Mouse (Mus musculus) lung, postnatal 36 days (tissue): ENCODE measurements around the gene Vgll2.

Experiments used
- DNase-seq: peaks from one replicate; pipeline ENCODE4 v3.0.0; 2022; ENCODE audit warnings: mixed read lengths

The Vgll2 gene

GRCm38 (mm10) chr10:52022413-52023212 is at the start of gene Vgll2:
Gene Vgll2, plus strand, starts transcription at chr10:52022502.
- peak; percentile 6 for DNase-seq

GRCm38 (mm10) chr10:51975137-51975536 is 47.2 kb upstream of the Vgll2 start:
- no peak for DNase-seq

GRCm38 (mm10) chr10:51975587-51975986 is 46.7 kb upstream of the Vgll2 start:
- no peak for DNase-seq

GRCm38 (mm10) chr10:51981651-51982050 is 40.7 kb upstream of the Vgll2 start:
- no peak for DNase-seq

- DNase-seq = no peak
Observed at GRCm38 (mm10) chr10:51982395-51982794, 39.9 kb upstream of the Vgll2 start.

GRCm38 (mm10) chr10:52018471-52018870 is 3.8 kb upstream of the Vgll2 start:
- DNase-seq = no peak

GRCm38 (mm10) chr10:52021231-52021630 is 1.1 kb upstream of the Vgll2 start:
- no peak for DNase-seq

GRCm38 (mm10) chr10:52021736-52022394 is 437 bp upstream of the Vgll2 start:
- DNase-seq = no peak

GRCm38 (mm10) chr10:52023213-52024052 is 1.1 kb downstream of the Vgll2 start:
- DNase-seq = no peak

GRCm38 (mm10) chr10:52024053-52024410 is 1.7 kb downstream of the Vgll2 start:
- no peak for DNase-seq

- DNase-seq = no peak
Observed at GRCm38 (mm10) chr10:52025291-52025690, 3.0 kb downstream of the Vgll2 start.

- no peak for DNase-seq
Observed at GRCm38 (mm10) chr10:52025821-52026220, 3.5 kb downstream of the Vgll2 start.

- DNase-seq = no peak
Observed at GRCm38 (mm10) chr10:52027161-52028035, 5.1 kb downstream of the Vgll2 start.

GRCm38 (mm10) chr10:52028561-52029370 is 6.5 kb downstream of the Vgll2 start:
- no peak for DNase-seq

- no peak for DNase-seq
Observed at GRCm38 (mm10) chr10:52029421-52030080, 7.2 kb downstream of the Vgll2 start.

GRCm38 (mm10) chr10:52033729-52034128 is 11.4 kb downstream of the Vgll2 start:
- no peak for DNase-seq

- no peak for DNase-seq
Observed at GRCm38 (mm10) chr10:52039392-52039791, 17.1 kb downstream of the Vgll2 start.

- no peak for DNase-seq
Observed at GRCm38 (mm10) chr10:52043086-52043485, 20.8 kb downstream of the Vgll2 start.

GRCm38 (mm10) chr10:52048287-52048686 is 26.0 kb downstream of the Vgll2 start:
- DNase-seq = no peak

- DNase-seq = peak; percentile 68
Observed at GRCm38 (mm10) chr10:52072482-52072881, 50.2 kb downstream of the Vgll2 start.
